Mouse (Mus musculus): ENCODE results near the gene Nox4. TPM values are rescaled to one million over a fixed set of nuclear protein-coding genes. Genes with fewer than 3 reads are reported as not detected.

Nox4 gene
- polyA plus RNA-seq, 1 experiment from 2014 or later: 1.7 TPM

- Histone ChIP-seq H3K9ac (replicated peaks) (no peak overlapping the region), H3K4me2 (no peak overlapping the region), H3K4me3 (replicated peaks) (no peak overlapping the region), H3K9me3 (replicated peaks) (0 out of 2 replicates have a peak, but pooled peaks cover 2% of the 10 kb centered on the region), H3K27ac (replicated peaks) (no peak overlapping the region), H3K27me3 (replicated peaks) (no peaks in the 10 kb centered on the region), H3K36me3 (no peaks in the 10 kb centered on the region), H3K4me1 (no peaks in the 10 kb centered on the region)
- no peak for ATAC-seq (ENCODE audit: low FRiP score)
- 5% methylated on average over 1 of the region's 1 CpGs for WGBS
Observed at GRCm38 (mm10) chr7:87277225-87277624, 31.3 kb downstream of the Nox4 start.

- Histone ChIP-seq H3K4me2 (no peak overlapping the region), H3K36me3 (no peaks in the 10 kb centered on the region)
- WGBS: 90% methylated on average over 1 of the region's 1 CpGs
Observed at GRCm38 (mm10) chr7:87303726-87304315, 57.9 kb downstream of the Nox4 start.

GRCm38 (mm10) chr7:87321571-87321970, 75.7 kb downstream of the Nox4 start:
- WGBS: 82% methylated on average over 3 of the region's 3 CpGs
- Histone ChIP-seq H3K4me3 (replicated peaks) (no peak overlapping the region), H3K9ac (replicated peaks) (no peak overlapping the region), H3K36me3 (no peaks in the 10 kb centered on the region), H3K9me3 (replicated peaks) (no peaks in the 10 kb centered on the region), H3K4me2 (no peak overlapping the region), H3K27me3 (replicated peaks) (no peaks in the 10 kb centered on the region), H3K27ac (replicated peaks) (no peak overlapping the region), H3K4me1 (no peaks in the 10 kb centered on the region)
- ATAC-seq (ENCODE audit: low FRiP score): no peak

More at GRCm38 (mm10) chr7:87303726-87304315, 57.9 kb downstream of the Nox4 start:
- Histone ChIP-seq H3K27me3 (replicated peaks) (no peaks in the 10 kb centered on the region), H3K27ac (replicated peaks) (no peak overlapping the region), H3K9me3 (replicated peaks) (no peaks in the 10 kb centered on the region), H3K4me1 (no peaks in the 10 kb centered on the region), H3K9ac (replicated peaks) (no peak overlapping the region), H3K4me3 (replicated peaks) (no peak overlapping the region)
- no peak for ATAC-seq (ENCODE audit: low FRiP score)

GRCm38 (mm10) chr7:87322085-87322484, 76.2 kb downstream of the Nox4 start:
- Histone ChIP-seq H3K4me2 (no peak overlapping the region), H3K9ac (replicated peaks) (no peak overlapping the region), H3K9me3 (replicated peaks) (no peaks in the 10 kb centered on the region), H3K27me3 (replicated peaks) (no peaks in the 10 kb centered on the region), H3K36me3 (no peaks in the 10 kb centered on the region), H3K4me3 (replicated peaks) (no peak overlapping the region), H3K4me1 (no peaks in the 10 kb centered on the region), H3K27ac (replicated peaks) (no peak overlapping the region)
- ATAC-seq (ENCODE audit: low FRiP score): no peak
- WGBS: 93% methylated on average over 1 of the region's 1 CpGs

GRCm38 (mm10) chr7:87330782-87331558, 85.1 kb downstream of the Nox4 start:
- no peaks in the 10 kb centered on the region for H3K27me3 ChIP-seq (replicated peaks)
- ATAC-seq (ENCODE audit: low FRiP score): no peak
- no peaks in the 10 kb centered on the region for H3K4me1 ChIP-seq
- no peaks in the 10 kb centered on the region for H3K9me3 ChIP-seq (replicated peaks)
- no peak overlapping the region for H3K27ac ChIP-seq (replicated peaks)
- no peak overlapping the region for H3K4me3 ChIP-seq (replicated peaks)
- 89% methylated on average over 5 of the region's 5 CpGs for WGBS
- no peaks in the 10 kb centered on the region for H3K36me3 ChIP-seq
- H3K9ac ChIP-seq (replicated peaks): no peak overlapping the region
- no peak overlapping the region for H3K4me2 ChIP-seq

GRCm38 (mm10) chr7:87345598-87345997, 99.7 kb downstream of the Nox4 start:
- ATAC-seq (ENCODE audit: low FRiP score): no peak
- 87% methylated on average over 3 of the region's 3 CpGs for WGBS
- Histone ChIP-seq H3K27ac (replicated peaks) (no peak overlapping the region), H3K27me3 (replicated peaks) (no peaks in the 10 kb centered on the region), H3K9ac (replicated peaks) (no peak overlapping the region), H3K4me1 (no peaks in the 10 kb centered on the region), H3K9me3 (replicated peaks) (no peaks in the 10 kb centered on the region), H3K4me2 (no peak overlapping the region), H3K36me3 (no peaks in the 10 kb centered on the region), H3K4me3 (replicated peaks) (no peak overlapping the region)

GRCm38 (mm10) chr7:87352818-87353217, 106.9 kb downstream of the Nox4 start:
- no peaks in the 10 kb centered on the region for H3K4me1 ChIP-seq
- H3K9ac ChIP-seq (replicated peaks): no peak overlapping the region
- no peak overlapping the region for H3K4me2 ChIP-seq
- no peaks in the 10 kb centered on the region for H3K27me3 ChIP-seq (replicated peaks)
- ATAC-seq (ENCODE audit: low FRiP score): no peak
- 49% methylated on average over 2 of the region's 2 CpGs for WGBS
- H3K4me3 ChIP-seq (replicated peaks): no peak overlapping the region
- H3K9me3 ChIP-seq (replicated peaks): no peaks in the 10 kb centered on the region
- H3K27ac ChIP-seq (replicated peaks): no peak overlapping the region
- H3K36me3 ChIP-seq: no peaks in the 10 kb centered on the region

GRCm38 (mm10) chr7:87367834-87368233, 121.9 kb downstream of the Nox4 start:
- H3K27ac ChIP-seq (replicated peaks): no peak overlapping the region
- no peaks in the 10 kb centered on the region for H3K4me1 ChIP-seq
- no peaks in the 10 kb centered on the region for H3K27me3 ChIP-seq (replicated peaks)
- H3K9me3 ChIP-seq (replicated peaks): no peaks in the 10 kb centered on the region; the same call in 1 of the 2 replicates
- no peak overlapping the region for H3K4me3 ChIP-seq (replicated peaks)
- no peak for ATAC-seq (ENCODE audit: low FRiP score)
- no peak overlapping the region for H3K4me2 ChIP-seq
- no peaks in the 10 kb centered on the region for H3K36me3 ChIP-seq
- H3K9ac ChIP-seq (replicated peaks): no peak overlapping the region

GRCm38 (mm10) chr7:87369131-87369530, 123.2 kb downstream of the Nox4 start:
- ATAC-seq (ENCODE audit: low FRiP score): no peak
- Histone ChIP-seq H3K9me3 (replicated peaks) (no peaks in the 10 kb centered on the region; the same call in 1 of the 2 replicates), H3K27me3 (replicated peaks) (no peaks in the 10 kb centered on the region), H3K4me1 (no peaks in the 10 kb centered on the region), H3K27ac (replicated peaks) (no peak overlapping the region), H3K4me3 (replicated peaks) (no peak overlapping the region), H3K36me3 (no peaks in the 10 kb centered on the region), H3K9ac (replicated peaks) (no peak overlapping the region), H3K4me2 (no peak overlapping the region)
- WGBS: 94% methylated on average over 1 of the region's 1 CpGs

GRCm38 (mm10) chr7:87370789-87371188, 124.9 kb downstream of the Nox4 start:
- Histone ChIP-seq H3K4me2 (no peak overlapping the region), H3K4me1 (no peaks in the 10 kb centered on the region), H3K9me3 (replicated peaks) (no peaks in the 10 kb centered on the region; the same call in 1 of the 2 replicates), H3K9ac (replicated peaks) (no peak overlapping the region), H3K27ac (replicated peaks) (no peak overlapping the region), H3K4me3 (replicated peaks) (no peak overlapping the region), H3K36me3 (no peaks in the 10 kb centered on the region), H3K27me3 (replicated peaks) (no peaks in the 10 kb centered on the region)
- WGBS: 81% methylated on average over 2 of the region's 2 CpGs
- ATAC-seq (ENCODE audit: low FRiP score): no peak

- Histone ChIP-seq H3K4me1 (no peaks in the 10 kb centered on the region), H3K9me3 (replicated peaks) (no peaks in the 10 kb centered on the region; the same call in 1 of the 2 replicates), H3K27me3 (replicated peaks) (no peaks in the 10 kb centered on the region), H3K4me3 (replicated peaks) (no peak overlapping the region), H3K9ac (replicated peaks) (no peak overlapping the region), H3K36me3 (no peaks in the 10 kb centered on the region), H3K27ac (replicated peaks) (no peak overlapping the region), H3K4me2 (no peak overlapping the region)
- no peak for ATAC-seq (ENCODE audit: low FRiP score)
- WGBS: 90% methylated on average over 2 of the region's 2 CpGs
Observed at GRCm38 (mm10) chr7:87371316-87371715, 125.4 kb downstream of the Nox4 start.

GRCm38 (mm10) chr7:87374322-87374721, 128.4 kb downstream of the Nox4 start:
- H3K36me3 ChIP-seq: no peaks in the 10 kb centered on the region
- H3K4me3 ChIP-seq (replicated peaks): no peak overlapping the region
- no peaks in the 10 kb centered on the region for H3K9me3 ChIP-seq (replicated peaks)
- no peaks in the 10 kb centered on the region for H3K4me1 ChIP-seq
- H3K27ac ChIP-seq (replicated peaks): no peak overlapping the region
- H3K9ac ChIP-seq (replicated peaks): no peak overlapping the region
- no peak for ATAC-seq (ENCODE audit: low FRiP score)
- H3K4me2 ChIP-seq: no peak overlapping the region
- no peaks in the 10 kb centered on the region for H3K27me3 ChIP-seq (replicated peaks)
